Mouse (Mus musculus) stomach, postnatal 0 days (tissue): ENCODE results near the gene Ccdc169.

Source experiments
- CTCF ChIP-seq: IDR thresholded peaks from 2 replicates; pipeline ENCODE4 v1.5.1; 2016; ENCODE audit warnings: antibody characterized with exemption, low read depth, mild to moderate bottlenecking, moderate library complexity
- EP300 ChIP-seq: optimal IDR thresholded peaks from 2 replicates; pipeline ENCODE3; 2016; ENCODE audit warnings: antibody characterized with exemption

GRCm38 (mm10) chr3:55194792-55195191 lies 57.7 kb downstream of the Ccdc169 start:
- TF ChIP-seq CTCF (no peak), EP300 (no peak)
